Mouse (Mus musculus): ENCODE measurements around the gene Scyl1. TPM values are rescaled to one million over a fixed set of nuclear protein-coding genes. Genes with fewer than 3 reads are reported as not detected.
"Not testable (repeated sequence)": the region's sequence is repeated elsewhere in the genome, so short reads cannot be mapped to it uniquely, and the experiment has no call there.

The Scyl1 gene
- total RNA-seq, 4 experiments from 2014 or later = 71.4 to 91.0 (median 82.6) TPM

GRCm38 (mm10) chr19:5803041-5803880 is 32.0 kb upstream of the Scyl1 start:
- peak; percentile 99 for DNase-seq (ENCODE audit: low spot score in 2 of 2)

DNA sequence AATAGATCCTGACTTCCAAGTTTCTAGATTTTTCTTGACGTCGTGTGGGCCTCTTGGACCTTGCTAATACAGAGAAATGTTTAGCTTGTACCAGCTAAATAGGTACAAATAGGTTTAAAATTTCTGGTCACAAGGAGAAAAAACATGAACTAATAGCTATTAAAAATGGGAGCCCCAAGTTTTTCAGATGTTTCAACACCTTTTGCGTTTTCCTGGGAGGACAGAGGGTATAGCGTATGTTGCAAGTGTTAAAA is 31.5 kb upstream of the Scyl1 start:
- DNase-seq (ENCODE audit: low spot score in 2 of 2) = no peak

DNA sequence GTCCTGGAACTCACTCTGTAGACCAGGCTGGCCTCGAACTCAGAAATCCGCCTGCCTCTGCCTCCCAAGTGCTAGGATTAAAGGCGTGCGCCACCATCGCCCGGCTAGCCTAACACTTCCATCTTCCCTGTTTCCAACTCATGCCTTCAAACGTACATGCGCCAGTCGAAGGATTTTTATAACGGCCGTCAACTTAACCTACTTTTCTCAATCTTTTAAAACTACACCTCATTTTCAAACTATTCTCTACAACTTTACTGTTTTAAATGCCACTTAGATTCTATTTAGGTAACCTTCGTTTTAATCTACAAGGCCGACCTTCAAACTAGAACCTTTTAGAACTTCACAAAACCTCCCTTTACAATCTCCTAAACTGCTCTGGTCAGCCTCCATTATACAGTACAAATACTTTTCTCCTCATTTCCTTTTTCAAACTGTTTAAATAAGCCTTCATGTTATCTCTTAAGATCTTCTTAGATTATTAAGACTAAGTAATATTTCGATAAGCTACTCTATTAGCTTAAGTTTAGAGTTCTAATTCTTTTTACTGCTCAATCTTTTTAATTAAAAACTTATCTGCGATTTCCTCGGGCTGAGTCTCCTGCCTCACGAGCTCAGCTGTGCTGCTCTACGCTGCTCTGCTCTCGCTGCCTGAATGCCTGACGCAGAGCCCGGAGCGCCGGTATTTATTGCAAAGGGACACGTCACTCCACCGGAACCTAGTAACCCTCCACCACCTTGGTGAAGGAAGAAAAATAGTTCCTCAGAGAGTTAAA is 31.0 kb upstream of the Scyl1 start:
- DNase-seq (ENCODE audit: low spot score in 2 of 2) = peak; percentile 94 to 95

GRCm38 (mm10) chr19:5801432-5801964 is 30.3 kb upstream of the Scyl1 start:
- DNase-seq (ENCODE audit: low spot score in 2 of 2) = no peak

- no peak for DNase-seq (ENCODE audit: low spot score in 2 of 2)
These were observed 29.6 kb upstream of the Scyl1 start for GRCm38 (mm10) chr19:5800632-5801431.

DNA sequence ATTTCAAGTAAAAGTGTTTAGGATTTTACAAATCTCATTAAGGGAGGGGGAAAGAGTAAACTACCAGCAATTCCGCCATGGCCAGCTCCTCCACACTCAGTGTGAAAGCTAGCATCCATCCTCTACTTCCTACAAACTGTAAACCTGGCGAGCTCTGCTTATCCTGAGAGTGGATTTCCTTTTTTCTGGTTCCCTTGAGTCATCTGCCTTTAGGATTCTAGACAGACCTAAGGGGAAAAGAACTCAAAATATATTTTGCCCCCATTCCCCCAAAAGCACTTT is 29.1 kb upstream of the Scyl1 start:
- no peak for DNase-seq (ENCODE audit: low spot score in 2 of 2)

- DNase-seq (ENCODE audit: low spot score in 2 of 2) = no peak
These were observed 28.5 kb upstream of the Scyl1 start for GRCm38 (mm10) chr19:5799566-5800349.

GRCm38 (mm10) chr19:5798700-5799479 is 27.7 kb upstream of the Scyl1 start:
- no peak for DNase-seq (ENCODE audit: low spot score in 2 of 2)

DNA sequence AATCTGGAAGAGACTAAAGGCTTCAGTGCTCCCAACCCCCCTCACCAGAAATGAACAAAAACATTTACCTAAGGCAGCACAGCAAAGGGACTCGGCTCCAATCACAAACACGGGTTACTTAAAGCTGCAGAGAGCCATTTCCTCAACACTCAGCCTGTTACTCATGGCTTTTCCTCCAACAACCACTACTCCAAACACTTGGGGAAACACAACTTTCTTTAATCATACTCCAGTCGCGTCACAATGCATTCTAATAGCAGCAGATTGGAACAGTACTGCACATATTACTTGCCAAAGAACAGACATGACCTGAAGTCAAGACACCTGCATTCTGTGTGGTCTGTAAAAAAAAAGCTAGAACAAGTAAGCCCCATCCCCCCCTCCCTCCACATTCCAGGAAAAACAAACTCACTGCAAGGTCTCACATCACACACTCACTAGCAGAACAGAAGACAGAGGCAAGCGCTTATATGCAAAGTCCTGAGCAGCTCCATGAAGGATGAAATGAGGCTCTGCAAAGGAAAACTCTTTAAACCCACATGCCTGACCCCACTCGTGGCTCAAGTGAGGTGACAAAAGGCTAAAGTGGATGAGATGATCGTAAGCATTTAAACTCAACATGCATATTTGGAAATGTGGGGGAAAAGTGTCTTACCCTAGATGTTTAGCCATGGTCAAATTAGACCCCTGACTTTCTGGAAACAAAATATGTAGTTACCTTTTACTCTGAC is 26.3 kb upstream of the Scyl1 start:
- no peak for DNase-seq (ENCODE audit: low spot score in 2 of 2)

- DNase-seq (ENCODE audit: low spot score in 2 of 2) = no peak
These were observed 25.4 kb upstream of the Scyl1 start for GRCm38 (mm10) chr19:5796573-5797111.

DNA sequence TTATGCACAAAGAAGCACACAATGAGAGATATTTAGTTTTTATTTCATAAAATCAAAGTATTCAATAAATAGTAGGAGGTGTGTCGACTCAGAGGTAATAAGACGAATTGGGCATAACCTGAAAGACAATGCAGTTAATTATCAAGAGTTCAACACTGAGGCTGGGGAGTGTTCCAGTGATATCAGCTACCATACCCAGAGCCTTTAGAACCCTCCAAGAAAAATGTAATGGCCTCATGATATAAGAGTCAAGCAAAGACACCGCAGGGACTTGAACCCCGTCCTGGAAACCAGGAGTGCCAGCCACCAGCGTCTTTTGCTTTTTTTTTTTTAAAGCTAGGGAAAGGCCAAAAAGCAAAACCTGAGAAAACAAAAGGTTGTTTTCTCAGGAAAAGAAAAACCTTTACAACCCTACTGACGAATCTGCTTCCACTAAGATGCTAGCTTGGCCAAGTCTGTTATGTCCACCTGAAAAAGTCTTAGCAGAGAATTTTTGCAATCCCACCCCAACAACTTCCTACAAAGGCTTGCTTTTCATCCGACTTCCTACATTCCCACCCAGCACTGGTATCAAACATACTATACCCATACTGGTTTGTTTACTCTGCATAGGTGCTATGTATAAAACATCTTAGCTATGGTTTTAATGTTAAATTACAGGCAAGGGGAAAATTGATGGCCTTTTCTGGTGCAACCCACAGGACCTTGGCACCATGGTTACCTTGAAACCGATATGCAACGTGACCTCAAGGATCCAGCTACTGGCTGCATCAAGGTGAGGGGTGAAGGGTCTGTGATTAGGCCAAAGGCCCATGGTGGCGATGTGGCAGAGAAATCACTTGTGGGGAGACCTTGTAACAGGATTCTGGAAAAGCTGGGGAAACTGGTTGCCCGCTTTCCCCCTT is 24.7 kb upstream of the Scyl1 start:
- no peak for DNase-seq (ENCODE audit: low spot score in 2 of 2)

DNA sequence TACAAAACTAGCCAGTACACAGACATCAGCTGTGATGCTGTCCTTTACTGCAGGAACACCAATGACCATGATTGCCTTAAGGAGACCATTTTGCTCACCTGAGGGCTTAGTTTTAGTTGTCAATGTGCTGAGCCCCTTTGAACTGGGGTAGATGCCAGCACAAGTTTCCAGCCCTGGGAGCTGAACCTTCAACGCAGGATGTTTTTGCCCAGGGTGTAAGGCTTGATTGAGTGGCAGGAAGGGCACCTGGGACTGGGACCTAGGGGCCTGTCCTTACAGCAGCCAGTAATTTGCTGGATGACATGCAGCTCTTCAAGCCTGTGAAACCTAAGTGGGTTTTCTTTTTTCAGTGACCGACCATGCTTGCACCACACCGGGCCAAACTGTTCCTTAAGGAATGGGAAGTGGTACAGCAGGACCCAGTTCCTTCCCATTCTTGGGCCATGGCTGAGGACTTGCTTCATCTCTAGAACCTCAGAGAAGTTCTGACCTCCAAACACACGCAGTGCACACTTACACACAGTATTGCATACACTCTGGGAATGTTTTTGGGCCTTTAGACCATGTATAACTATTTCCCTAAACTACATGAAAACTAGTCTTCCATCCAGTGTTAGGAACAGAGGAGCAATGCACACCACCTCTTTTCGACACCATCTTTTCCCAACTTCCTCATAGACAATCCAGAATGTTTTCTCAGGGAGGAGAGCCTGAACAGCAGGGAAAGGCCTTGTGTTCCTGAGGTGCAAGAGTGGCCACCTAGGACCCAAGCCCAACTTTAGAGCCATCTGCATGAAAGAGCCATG is 23.8 kb upstream of the Scyl1 start:
- peak in 1 of 2 experiments; percentile 35 for DNase-seq (ENCODE audit: low spot score in 2 of 2)

DNA sequence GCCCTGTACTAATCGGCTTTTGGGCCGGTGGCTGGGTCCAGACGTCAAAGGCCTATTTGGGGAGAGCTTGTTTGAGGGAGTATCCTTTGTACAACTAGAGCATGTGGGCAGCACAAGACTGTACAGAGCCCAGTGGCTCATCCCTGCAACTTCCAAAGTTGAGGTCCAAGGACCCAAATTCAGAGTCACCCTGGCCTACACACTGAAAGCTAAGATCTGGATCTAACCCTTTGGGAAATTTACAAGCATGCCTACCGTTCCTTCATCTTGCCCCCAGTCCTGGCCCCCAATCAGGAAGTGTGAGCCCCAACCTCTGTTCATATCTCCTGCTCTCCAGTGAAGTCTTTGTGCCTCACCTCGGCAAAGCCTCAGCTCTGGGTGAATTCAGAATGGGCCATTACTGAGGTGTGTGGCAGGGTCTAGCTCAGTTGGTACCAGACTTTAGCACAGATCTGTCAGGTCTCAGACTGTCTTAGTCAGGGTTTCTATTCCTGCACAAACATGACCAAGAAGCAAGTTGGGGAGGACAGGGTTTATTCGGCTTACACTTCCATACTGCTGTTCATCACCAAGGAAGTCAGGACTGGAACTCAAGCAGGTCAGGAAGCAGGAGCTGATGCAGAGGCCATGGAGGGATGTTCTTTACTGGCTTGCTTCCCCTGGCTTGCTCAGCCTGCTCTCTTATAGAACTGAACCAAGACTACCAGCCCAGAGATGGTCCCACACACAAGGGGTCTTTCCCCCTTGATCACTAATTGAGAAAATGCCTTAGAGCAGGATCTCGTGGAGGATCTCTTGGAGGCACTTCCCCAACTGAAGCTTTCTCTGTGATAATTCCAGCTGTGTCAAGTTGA is 22.9 kb upstream of the Scyl1 start:
- not testable (repeated sequence) for DNase-seq (ENCODE audit: low spot score in 2 of 2)

GRCm38 (mm10) chr19:5793116-5793515 is 21.9 kb upstream of the Scyl1 start:
- DNase-seq (ENCODE audit: low spot score in 2 of 2) = no peak

GRCm38 (mm10) chr19:5791329-5791728 is 20.1 kb upstream of the Scyl1 start:
- no peak for DNase-seq (ENCODE audit: low spot score in 2 of 2)

- no peak for DNase-seq (ENCODE audit: low spot score in 2 of 2)
These were observed 17.8 kb upstream of the Scyl1 start for GRCm38 (mm10) chr19:5789066-5789465.

GRCm38 (mm10) chr19:5788620-5789019 is 17.4 kb upstream of the Scyl1 start:
- no peak for DNase-seq (ENCODE audit: low spot score in 2 of 2)
